33 mouse cellular contexts compared by ENCODE assay signal in the genomic region with DNA sequence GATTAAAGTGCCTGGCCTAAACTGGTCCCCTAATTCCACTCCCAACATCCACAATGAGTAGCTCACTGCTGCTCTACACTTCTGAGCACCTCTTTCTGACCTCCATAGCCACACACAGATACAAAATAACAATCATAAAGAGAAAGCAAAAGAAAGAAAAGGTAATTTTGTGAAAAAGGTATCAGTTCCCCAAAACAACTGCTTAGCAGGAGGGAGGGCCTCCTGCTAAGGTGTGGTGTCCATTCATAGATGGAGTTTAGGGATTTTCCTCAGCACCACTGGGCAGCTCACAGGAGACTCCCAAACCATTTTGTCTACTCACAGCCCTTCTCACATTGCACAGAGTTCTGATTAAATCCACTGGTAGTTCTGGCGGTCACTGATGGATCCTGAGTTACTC. TPM values are rescaled to one million over a fixed set of nuclear protein-coding genes. Genes with fewer than 3 reads are reported as not detected.
"Had no signal": no experiment of that assay in that cellular context is flagged by ENCODE, and none has a peak within 500 bp of the region (broad histone marks: within the 10 kb centered on the region; RNA-seq: fewer than 3 reads in every experiment).

No protein-coding gene starts in this region.

- DNase-seq: gastrocnemius, adult 2 months; gastrocnemius, postnatal 10 days; gastrocnemius, postnatal 25 days; heart, adult 2 months; heart, postnatal 10 days; heart, postnatal 4 days; kidney, adult 18-20 months; kidney, adult 8-10 months; kidney, postnatal 10 days; kidney, postnatal 25 days; kidney, postnatal 4 days; liver had no signal

- H3K36me3 ChIP-seq: intestine, embryonic 15.5 days had no signal

- H3K4me1 ChIP-seq: heart, embryonic 10.5 days; heart, embryonic 12.5 days; hindbrain, embryonic 10.5 days; hindbrain, embryonic 12.5 days; intestine, embryonic 15.5 days; limb, embryonic 10.5 days; limb, embryonic 12.5 days had no signal

- H3K27me3 ChIP-seq: heart, embryonic 12.5 days; hindbrain, embryonic 12.5 days; intestine, embryonic 15.5 days; limb, embryonic 12.5 days had no signal

- H3K4me3 ChIP-seq: gastrocnemius, adult 2 months; heart, adult 2 months; heart, embryonic 10.5 days; heart, embryonic 12.5 days; hindbrain, embryonic 10.5 days; hindbrain, embryonic 12.5 days; intestine, embryonic 15.5 days; layer of hippocampus, adult 2 months; left cerebral cortex, adult 2 months; limb, embryonic 10.5 days; limb, embryonic 12.5 days had no signal

RNA-seq across cellular contexts. Expression of gene Sowahd, which starts 40.1 kb away (rescaled TPM):
- total RNA-seq: gastrocnemius, adult 2 months; gastrocnemius, postnatal 10 days; gastrocnemius, postnatal 25 days; heart, adult 2 months; heart, postnatal 10 days; heart, postnatal 25 days; heart, postnatal 4 days; layer of hippocampus, adult 2 months; layer of hippocampus, postnatal 10 days; layer of hippocampus, postnatal 25 days; left cerebral cortex, adult 2 months; left cerebral cortex, postnatal 14 days; left cerebral cortex, postnatal 36 days had no signal
- polyA plus RNA-seq: heart, adult 2 months; heart, embryonic 14.5 days; hindbrain, embryonic 10.5 days; hindbrain, embryonic 12.5 days; hindbrain, embryonic 14.5 days; inflammation-experienced regulatory T-cells, adult 6 months; intestine, embryonic 15.5 days; intestine, postnatal 0 days; kidney, embryonic 14.5 days; kidney, embryonic 16.5 days; limb, embryonic 12.5 days; limb, embryonic 14.5 days had no signal
